Mouse (Mus musculus): ENCODE data around the gene Eif4e1b.

Eif4e1b gene

DNA sequence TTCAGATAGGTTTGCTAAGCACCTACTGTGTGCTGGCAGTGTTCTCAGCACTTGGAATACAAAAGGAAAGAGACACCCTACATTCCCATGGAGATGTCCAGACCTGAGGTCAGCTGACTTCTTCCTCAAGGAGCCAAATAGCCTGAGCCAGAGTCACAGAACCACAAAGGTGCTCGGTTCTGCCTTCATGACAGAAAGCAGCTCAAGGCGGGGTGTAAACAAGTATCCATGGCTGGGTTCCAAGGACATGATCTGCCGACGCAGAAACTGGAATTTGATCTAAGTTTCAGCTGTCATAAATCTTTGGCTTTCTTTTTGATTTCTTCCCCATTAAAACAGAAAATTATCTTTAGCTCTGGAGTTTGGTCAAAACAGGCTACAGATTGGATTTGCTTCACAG, 16.4 kb downstream of the Eif4e1b start:
- no peak for DNase-seq (ENCODE audit: low read depth)

DNA sequence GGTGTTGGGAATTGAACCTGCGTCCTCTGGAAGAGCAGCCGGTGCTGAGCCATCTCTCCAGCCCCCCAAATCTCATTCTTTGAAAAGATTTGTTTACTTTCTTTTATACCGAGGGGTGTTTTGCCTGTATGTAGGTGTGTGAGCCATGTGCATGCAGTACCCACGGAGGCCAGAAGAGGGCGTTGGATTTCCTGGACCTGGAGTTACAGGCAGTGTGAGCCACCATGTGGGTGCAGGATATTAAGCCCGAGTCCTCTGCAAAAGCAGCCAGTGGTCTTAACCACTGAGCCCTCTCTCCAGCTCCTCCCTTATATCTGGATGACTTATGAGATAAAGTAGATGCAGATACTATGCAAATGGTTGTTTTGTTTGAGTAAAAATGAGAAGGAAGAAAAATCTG, 19.2 kb downstream of the Eif4e1b start:
- DNase-seq (ENCODE audit: low read depth) = peak; percentile 34

GRCm38 (mm10) chr13:54805134-54805838, 21.5 kb downstream of the Eif4e1b start:
- no peak for DNase-seq (ENCODE audit: low read depth)

DNA sequence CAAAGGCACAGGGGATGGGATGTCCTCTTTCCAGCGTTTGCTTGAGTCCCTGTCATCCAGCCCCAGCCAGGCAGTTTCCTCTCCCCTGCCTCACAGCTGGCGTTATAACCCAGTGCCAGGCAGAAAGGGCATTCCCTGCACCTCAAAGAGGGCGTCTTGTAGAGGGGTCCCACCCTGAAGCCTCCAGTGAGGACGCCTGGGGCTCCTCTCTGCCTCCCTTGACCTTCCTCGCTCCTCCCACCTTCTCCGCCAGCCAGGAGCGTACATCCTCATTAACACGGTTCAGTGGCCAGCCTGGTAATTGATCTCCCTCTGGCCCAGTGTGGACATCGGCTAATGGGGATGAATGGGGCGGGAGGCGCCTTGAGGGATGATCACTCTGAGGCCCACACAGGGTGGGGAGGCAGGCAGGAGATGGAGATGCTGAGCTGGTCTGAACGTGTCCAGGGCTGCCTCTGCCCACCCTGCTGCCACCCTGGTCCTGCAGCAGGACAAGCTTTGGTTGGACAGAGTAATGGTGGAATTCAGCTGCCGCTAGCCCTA, 22.7 kb downstream of the Eif4e1b start:
- DNase-seq (ENCODE audit: low read depth) = no peak

GRCm38 (mm10) chr13:54808067-54808466, 24.3 kb downstream of the Eif4e1b start:
- no peak for DNase-seq (ENCODE audit: low read depth)

DNA sequence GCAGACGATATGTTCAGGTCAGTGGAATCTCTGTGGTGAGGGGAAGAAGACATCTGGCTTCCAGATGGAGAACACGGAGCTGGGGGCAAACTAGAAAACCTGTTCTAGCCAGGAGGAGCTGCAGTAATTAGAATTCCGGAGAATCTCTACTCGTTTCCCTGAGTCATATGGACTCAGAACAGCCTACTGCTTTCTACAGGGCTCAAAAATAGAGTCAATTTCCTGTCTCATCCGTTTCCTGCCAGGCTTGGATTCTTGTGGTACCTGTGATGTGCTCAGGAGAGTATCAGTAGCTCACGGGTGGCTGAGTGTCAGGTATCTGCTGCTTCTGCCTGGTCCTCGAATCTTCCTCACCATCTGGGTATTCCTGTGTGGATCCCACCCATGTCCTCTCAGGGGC, 27.7 kb downstream of the Eif4e1b start:
- no peak for DNase-seq (ENCODE audit: low read depth)

DNA sequence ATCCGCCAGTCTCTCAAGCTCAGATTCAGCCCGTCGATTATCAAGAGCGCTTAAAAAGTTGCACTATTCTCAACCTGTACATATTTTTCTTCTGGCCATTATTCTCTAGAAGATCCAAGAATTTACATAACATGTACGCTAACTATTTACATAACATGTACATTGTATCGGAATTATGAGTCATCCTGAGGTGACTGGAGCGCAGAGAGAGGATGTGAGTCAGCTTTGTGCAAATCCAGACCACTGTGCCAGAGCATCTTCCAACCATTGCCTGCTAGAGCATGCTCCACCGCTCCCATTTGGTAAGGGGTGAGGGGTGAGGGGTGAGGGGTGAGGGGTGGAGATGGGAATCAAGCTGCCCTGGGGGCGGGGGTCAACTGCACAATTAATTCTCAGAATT, 29.6 kb downstream of the Eif4e1b start:
- DNase-seq (ENCODE audit: low read depth) = no peak

DNA sequence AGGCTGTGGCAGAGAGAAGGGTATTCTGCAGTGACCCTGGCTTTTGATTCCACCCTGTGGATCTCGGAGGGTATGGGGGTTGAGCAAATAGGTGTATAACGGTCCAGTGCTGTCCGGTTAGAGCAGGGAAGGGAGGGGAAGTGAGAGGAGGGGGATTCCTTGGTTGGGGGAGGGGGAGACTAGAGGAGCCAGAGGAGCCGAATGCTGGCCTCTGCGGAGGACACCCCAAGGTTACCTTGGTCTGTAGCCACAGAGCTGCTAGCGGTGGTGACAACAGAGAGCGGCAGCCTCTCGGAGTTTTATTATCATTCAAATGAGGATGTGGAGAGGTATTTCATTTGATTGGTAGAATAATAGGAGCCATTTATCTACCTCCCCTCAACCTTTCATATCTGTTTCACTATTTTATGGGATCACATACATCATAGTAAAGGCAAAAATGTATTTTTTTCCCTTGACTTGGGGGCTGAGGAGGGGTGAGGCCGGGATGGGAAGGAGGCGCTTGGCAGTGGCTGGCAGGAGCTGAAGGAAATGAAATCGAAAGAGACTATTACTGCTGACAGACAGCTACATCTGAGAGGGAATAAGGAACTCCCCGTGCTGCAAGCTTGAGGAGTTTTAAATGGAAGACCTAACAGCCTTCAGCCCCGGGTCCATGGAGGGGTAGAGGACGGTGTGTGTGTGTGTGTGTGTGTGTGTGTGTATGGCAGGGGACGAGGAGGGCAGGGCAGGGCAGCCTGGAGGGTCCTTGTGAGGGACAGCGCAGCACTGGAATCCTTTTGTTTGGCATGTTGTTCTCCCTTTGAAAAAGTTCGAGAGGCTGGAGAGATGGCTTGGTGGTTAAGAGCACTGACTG, 34.8 kb downstream of the Eif4e1b start:
- no peak for DNase-seq (ENCODE audit: low read depth)

DNA sequence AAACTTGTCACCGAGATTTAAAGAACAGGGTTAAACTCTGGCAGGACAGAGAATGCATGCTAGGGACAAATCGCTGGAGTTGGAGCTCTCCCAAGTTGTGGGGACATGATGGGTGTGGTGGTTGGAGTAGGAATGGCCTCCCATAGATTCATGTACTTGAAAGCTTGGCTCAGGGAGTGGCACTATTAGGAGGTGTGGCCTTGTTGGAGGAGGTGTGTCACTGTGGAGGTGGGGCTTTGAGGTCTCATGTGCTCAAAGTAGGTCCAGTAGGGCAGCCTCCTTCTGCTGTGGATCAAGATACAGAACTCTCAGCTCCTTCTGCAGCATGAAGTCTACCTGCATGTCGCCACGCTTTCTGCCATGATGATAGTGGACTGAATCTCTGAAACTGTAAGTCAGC, 37.3 kb downstream of the Eif4e1b start:
- DNase-seq (ENCODE audit: low read depth) = no peak

GRCm38 (mm10) chr13:54821931-54822330, 38.1 kb downstream of the Eif4e1b start:
- no peak for DNase-seq (ENCODE audit: low read depth)

- DNase-seq (ENCODE audit: low read depth) = no peak
Observed at GRCm38 (mm10) chr13:54824111-54824931, 40.5 kb downstream of the Eif4e1b start.

DNA sequence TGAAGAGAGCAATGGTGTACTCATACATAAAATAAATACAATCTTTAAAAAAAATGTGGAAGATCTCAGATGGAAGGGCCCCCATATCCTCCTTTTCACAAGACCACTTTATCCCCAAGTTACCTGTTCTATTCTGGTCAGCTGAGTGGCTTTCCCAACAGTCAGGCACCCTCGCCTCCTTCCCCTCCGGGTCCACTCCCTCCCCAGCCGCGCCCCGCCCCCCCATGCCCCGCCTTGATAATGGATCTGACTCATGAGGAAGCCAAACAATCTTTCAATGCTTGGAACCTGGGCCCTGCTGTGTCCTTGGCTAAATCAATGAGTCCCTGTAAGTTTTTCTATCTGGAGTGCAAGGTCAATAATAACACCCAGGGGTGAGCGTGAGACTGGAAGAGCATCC, 44.2 kb downstream of the Eif4e1b start:
- no peak for DNase-seq (ENCODE audit: low read depth)

GRCm38 (mm10) chr13:54828508-54828907, 44.7 kb downstream of the Eif4e1b start:
- DNase-seq (ENCODE audit: low read depth) = no peak

DNA sequence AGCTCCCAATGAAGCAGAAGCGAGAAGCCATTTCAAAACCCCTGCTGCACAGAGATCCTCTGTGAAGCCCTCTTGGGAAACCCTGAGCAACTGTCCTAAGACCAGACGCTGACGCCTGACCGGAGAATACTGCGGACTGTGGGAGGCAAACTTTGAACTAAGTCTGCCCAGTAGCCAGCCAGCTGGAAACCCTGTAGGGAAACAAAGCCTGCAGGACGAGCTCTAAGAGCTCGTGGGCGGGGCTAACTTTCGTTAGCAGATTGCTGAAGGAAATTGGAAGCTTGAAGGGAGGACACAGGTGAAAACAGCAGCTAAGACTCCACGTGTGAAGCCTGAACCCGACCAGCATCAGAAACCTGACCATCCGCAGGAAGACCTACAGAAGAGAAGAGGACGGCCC, 45.7 kb downstream of the Eif4e1b start:
- DNase-seq (ENCODE audit: low read depth) = no peak

DNA sequence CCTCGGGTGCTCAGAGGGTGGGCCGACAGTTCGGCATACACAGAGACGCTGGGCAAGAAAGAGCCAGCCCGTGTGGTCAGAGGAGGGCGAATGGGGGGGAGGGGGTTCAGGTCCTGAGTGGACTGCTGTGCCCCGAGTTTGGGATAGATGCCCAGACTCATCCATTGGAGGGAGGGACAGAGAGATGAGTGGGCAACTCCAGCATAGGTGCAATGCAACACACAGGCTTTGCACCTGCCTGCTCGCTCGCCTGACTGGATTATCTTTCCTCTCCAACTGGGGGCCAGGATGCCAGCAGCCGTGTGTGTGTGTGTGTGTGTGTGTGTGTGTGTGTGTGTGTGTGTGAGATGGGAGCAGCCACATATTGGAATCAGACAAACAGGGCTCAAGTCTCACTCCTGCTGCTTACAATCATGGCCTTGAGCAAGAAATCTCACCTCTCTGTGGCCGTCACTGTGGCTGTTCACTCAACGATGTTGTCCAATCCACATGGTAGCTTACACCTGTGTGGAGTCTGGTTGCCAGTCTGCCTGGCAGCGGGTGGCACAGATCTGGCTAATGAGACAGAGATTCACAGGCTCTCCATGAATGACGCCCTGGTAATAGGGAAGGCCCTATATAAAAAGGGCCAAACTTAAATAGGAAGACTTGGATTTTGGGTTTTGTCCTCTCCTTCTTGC, 52.7 kb downstream of the Eif4e1b start:
- DNase-seq (ENCODE audit: low read depth) = no peak

- no peak for DNase-seq (ENCODE audit: low read depth)
Observed at GRCm38 (mm10) chr13:54837061-54837460, 53.3 kb downstream of the Eif4e1b start.

GRCm38 (mm10) chr13:54837471-54837889, 53.7 kb downstream of the Eif4e1b start:
- no peak for DNase-seq (ENCODE audit: low read depth)
